Mouse (Mus musculus): ENCODE data around the gene Tert.

Gene Tert

DNA sequence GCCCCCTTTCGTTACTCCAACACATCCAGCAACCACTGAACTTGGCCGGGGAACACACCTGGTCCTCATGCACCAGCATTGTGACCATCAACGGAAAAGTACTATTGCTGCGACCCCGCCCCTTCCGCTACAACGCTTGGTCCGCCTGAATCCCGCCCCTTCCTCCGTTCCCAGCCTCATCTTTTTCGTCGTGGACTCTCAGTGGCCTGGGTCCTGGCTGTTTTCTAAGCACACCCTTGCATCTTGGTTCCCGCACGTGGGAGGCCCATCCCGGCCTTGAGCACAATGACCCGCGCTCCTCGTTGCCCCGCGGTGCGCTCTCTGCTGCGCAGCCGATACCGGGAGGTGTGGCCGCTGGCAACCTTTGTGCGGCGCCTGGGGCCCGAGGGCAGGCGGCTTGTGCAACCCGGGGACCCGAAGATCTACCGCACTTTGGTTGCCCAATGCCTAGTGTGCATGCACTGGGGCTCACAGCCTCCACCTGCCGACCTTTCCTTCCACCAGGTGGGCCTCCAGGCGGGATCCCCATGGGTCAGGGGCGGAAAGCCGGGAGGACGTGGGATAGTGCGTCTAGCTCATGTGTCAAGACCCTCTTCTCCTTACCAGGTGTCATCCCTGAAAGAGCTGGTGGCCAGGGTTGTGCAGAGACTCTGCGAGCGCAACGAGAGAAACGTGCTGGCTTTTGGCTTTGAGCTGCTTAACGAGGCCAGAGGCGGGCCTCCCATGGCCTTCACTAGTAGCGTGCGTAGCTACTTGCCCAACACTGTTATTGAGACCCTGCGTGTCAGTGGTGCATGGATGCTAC lies at the start of gene Tert:
TSS of gene Tert (plus strand) at position 167 of the 805 bp plus-strand sequence.
- DNase-seq: peak; percentile 73 to 84

DNA sequence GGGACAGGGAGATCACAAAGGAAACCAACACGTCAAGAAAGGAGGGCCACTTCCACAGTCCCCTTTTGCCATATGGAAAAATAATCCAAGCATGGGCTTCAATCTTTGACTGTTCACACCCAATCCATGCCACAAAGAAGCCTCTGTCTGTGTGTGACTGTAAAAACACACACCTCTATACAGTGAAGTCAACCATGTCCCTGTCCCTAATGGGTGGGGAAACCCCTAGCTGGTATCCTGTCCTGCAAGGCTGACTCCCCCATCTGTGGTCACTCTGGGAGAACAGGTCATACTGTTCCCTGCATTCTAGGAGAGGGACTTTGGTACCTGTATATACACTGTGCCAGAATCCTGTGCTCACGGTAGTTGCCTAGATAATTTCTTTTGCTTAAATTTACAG lies 49.4 kb upstream of the Tert start:
- DNase-seq: peak in 1 of 2 experiments; percentile 2

GRCm38 (mm10) chr13:73591488-73591887 lies 35.2 kb upstream of the Tert start:
- no peak for DNase-seq

GRCm38 (mm10) chr13:73592546-73592945 lies 34.2 kb upstream of the Tert start:
- DNase-seq: no peak

DNA sequence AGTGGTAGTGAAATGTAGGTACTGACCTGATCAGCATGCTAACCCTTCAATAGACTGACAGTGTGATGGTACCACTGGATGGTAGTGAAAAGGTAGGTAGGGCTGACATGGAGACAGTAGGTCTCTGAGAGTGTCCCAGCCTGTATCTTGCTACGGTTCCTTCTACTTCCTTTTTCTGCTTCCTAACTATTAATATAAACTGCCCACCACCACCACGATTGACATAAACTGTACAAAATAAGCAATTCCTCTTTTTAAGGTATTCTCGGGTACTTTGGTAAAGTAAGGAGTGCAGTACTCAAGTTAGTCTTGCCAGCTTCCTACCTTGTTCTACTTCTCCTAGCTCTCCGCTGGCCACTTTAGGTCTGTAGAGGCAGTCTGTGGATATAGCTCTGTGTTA lies 30.4 kb upstream of the Tert start:
- DNase-seq: no peak

DNA sequence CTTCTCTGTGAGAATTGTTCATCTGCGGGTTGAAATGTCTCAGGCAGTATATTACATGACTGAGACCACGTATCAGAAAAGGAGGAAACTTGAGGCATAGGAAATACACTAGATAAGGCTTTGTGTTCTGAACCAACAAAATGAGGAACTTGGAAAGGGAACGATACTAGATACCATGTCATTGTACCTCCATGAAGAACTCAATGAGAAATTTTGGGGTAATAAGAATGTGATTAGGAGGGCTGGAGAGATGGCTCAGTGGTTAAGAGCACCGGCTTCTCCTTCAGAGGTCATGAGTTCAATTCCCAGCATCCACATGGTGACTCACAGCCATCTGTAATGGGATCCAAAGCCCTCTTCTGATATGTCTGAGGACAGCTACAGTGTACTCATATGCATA lies 26.5 kb upstream of the Tert start:
- DNase-seq: no peak

DNA sequence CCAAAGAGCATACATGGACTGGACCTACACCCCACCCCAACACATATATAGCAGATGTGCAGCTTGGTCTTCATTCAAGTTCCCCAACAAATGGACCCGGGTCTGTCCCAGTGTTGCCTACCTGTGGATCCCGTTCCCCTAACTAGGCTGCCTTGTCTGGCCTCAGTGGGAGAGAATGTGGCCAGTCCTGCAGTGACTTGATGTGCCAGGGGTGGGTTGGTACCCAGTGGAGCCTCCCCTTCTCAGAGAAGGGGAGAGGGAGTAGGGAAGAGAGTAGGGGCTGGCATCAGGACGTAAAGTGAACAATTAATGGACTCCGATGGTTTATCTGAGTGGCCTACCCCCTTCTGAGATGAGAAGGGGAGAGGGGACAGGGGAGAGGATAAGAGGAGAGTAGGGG lies 23.7 kb upstream of the Tert start:
- DNase-seq: no peak

- DNase-seq: peak; percentile 98 to 99
Observed at GRCm38 (mm10) chr13:73603522-73604155, 23.1 kb upstream of the Tert start, which contains the start of gene Clptm1l. Gene Clptm1l, plus strand, starts transcription at chr13:73604006.

GRCm38 (mm10) chr13:73604156-73604957 lies 22.4 kb upstream of the Tert start:
- no peak for DNase-seq

- DNase-seq: no peak
Observed at GRCm38 (mm10) chr13:73618406-73618805, 8.3 kb upstream of the Tert start.

GRCm38 (mm10) chr13:73620637-73621036 lies 6.1 kb upstream of the Tert start:
- no peak for DNase-seq

DNA sequence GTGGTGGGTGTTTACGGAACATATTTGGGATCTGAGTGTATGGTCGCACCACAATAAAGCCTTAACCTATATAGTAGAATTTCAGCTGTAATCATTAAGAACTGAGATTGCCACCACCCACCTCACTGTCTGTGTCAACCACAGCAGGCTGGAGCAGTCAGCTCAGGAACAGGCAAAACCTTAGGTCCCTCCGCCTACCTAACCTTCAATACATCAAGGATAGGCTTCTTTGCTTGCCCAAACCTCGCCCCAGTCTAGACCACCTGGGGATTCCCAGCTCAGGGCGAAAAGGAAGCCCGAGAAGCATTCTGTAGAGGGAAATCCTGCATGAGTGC lies 334 bp upstream of the Tert start:
- DNase-seq: no peak

DNA sequence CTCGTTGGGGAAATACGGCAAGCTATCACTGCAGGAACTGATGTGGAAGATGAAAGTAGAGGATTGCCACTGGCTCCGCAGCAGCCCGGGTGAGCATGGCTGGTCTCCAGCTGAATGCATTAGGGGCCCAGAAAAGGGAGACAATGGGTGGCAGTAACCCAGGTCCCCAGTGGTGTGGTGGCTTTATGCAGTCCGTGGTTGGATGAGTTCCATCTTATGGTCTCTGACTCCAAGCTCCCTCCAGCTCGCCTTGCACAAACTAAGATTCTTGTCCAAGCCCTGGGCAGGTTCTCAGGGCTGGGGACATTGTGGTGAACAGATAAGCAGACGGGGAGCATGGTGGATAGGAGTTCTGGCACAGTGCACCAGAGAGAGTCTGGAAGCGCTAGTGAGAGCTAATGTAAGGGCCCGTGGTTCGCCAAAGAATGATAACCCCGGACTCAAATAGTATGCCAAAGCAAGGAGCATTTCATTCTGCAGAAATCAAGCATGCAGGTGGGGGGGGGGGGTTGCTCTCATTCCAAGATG lies 1.9 kb downstream of the Tert start:
- no peak for DNase-seq

- DNase-seq: no peak
Observed at GRCm38 (mm10) chr13:73631837-73632236, 5.1 kb downstream of the Tert start.

DNA sequence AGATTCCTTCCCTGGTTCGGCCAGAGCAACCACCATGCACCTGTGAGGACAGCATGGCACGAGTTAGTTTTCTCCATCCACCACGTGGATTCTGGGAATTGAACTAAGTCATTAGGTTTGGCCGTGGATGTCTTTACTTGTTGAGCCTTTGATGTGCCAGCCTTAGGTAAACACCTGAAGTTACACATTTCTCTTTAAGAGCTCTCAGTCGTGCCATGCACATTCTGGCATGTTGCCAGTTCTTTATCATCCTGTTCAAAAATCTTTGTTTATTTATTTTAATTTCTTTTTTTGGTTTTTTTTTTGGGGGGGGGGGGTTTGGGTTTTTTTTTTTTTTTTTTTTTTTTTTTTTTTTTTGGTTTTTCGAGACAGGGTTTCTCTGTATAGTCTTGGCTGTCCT lies 11.1 kb downstream of the Tert start:
- DNase-seq: no peak

GRCm38 (mm10) chr13:73641296-73641695 lies 14.6 kb downstream of the Tert start:
- DNase-seq: no peak

DNA sequence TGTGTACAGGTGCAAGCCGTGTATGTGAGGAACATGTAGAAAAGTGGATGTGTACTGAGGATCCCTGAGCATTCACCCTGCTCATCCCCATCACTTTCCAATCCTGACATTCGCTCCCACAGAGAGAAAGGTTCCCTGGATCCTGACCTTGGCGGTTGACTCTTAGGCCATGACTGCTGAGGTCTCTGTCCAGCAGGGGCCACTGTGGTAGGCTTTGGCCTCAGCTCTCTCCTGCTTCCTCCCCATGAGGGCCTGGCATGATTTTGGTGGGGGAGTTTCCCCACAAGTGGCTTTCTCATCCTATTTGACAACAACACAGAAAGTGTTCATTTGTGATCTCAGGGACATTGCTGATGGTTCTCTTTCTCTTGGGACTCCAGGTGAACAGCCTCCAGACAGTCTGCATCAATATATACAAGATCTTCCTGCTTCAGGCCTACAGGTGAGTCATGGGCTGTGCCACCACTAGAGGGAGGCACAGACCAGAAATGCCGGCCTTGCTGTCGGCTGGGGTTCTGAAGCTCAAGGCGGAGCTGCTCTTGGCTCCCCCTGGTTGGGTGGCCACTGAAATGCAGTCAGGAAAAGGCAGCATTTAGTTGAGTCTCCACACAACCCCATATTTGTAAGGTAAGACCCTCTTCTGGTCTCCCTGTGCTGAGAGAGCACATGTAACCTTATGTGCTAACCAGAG lies 19.8 kb downstream of the Tert start:
- peak; percentile 75 to 86 for DNase-seq

- DNase-seq: no peak
Observed at GRCm38 (mm10) chr13:73653266-73653665, 26.6 kb downstream of the Tert start.

- DNase-seq: no peak
Observed at GRCm38 (mm10) chr13:73654976-73655375, 28.3 kb downstream of the Tert start.

DNA sequence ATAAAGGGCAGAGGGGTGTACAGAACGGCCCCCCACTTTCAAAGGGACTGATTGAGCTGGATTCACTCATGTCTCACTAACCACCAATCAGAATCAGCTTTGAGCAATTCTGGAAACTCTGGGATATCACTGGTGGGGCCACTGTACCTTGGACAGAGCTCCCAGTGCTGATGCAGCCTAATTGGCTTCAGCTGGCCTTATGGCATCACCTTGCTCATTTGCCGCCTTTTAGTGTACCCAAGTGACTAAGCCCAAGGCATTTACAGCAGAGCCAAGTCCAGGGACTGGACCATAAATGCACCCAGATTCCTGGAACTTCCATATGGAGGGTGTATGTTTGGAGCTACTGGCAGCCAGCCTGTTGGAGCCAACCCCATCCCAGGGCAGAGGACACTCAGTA lies 32.2 kb downstream of the Tert start:
- DNase-seq: peak in 1 of 2 experiments; percentile 21

GRCm38 (mm10) chr13:73660163-73660695 lies 33.5 kb downstream of the Tert start:
- DNase-seq: no peak

DNA sequence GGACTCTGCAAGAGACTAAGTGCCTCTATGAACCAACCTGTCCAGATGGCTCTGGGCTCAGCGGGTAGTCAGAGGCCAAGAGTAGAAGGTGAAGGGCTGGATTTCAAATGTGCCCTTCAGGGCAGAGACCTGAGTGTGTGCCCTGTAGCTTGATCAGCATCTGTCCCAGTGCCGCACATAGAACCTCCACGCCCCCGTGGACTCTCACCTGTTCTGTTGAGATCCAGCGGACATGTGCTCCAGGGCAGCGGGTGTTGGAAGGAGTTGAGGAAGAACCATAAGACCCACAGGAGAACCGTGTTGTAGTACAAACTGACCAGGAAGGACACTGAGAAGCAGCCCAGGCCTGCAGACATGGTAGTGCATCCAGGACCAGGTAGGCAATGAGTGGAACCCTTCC lies 48.5 kb downstream of the Tert start:
- peak in 1 of 2 experiments; percentile 45 for DNase-seq

Measured in kidney, postnatal 4 days (tissue).